Mouse (Mus musculus) limb, embryonic 14.5 days (tissue): Measurements from ENCODE around the gene Tmem106c. TPM values are rescaled to one million over a fixed set of nuclear protein-coding genes. Genes with fewer than 3 reads are reported as not detected.

Experiments
- ATAC-seq: fragments of 200-750 bp; cut with Nextera tagmentation; 2 replicates; pipeline ENCODE4 v1.8.0; 2017; ENCODE audit warnings: low read depth, moderate number of reproducible peaks, moderate TSS enrichment; ENCODE audit not compliant: low FRiP score
- DNase-seq: peaks from one replicate; pipeline ENCODE4 v3.0.0-alpha.2; 2015; ENCODE audit warnings: low spot score
- H3K27ac ChIP-seq: fragments of 300-500 bp; sonication (generic); replicated peaks from 2 replicates; pipeline ENCODE4 v1.5.1; 2014; ENCODE audit warnings: low read depth, mild to moderate bottlenecking, low read length, moderate library complexity, mixed read lengths
- H3K27me3 ChIP-seq: fragments of 300-500 bp; sonication (generic); 2 replicates; pipeline ENCODE4 v1.6.1; 2014; ENCODE audit warnings: low read length, mixed read lengths; ENCODE audit not compliant: control insufficient read depth, insufficient read depth
- H3K36me3 ChIP-seq: fragments of 300-500 bp; sonication (generic); 2 replicates; pipeline ENCODE4 v1.6.1; 2014; ENCODE audit warnings: mild to moderate bottlenecking, low read length, moderate library complexity, mixed read lengths; ENCODE audit not compliant: control insufficient read depth, insufficient read depth
- H3K4me1 ChIP-seq: fragments of 300-500 bp; sonication (generic); 2 replicates; pipeline ENCODE4 v1.6.1; 2014; ENCODE audit warnings: antibody characterized with exemption, low read length, mixed read lengths; ENCODE audit not compliant: control insufficient read depth, insufficient read depth
- H3K4me2 ChIP-seq: fragments of 300-500 bp; sonication (generic); replicated peaks from 2 replicates; pipeline ENCODE4 v1.6.1; 2014; ENCODE audit warnings: low read depth, mild to moderate bottlenecking, low read length, moderate library complexity; ENCODE audit not compliant: severe bottlenecking
- H3K4me3 ChIP-seq: fragments of 300-500 bp; sonication (generic); replicated peaks from 2 replicates; pipeline ENCODE4 v1.5.1; 2014; ENCODE audit warnings: low read length
- H3K9ac ChIP-seq: fragments of 300-500 bp; sonication (generic); 2 replicates; pipeline ENCODE4 v1.6.1; 2014; ENCODE audit warnings: mild to moderate bottlenecking, low read depth, low read length, moderate library complexity; ENCODE audit not compliant: severe bottlenecking
- H3K9me3 ChIP-seq: fragments of 300-500 bp; sonication (generic); 2 replicates; pipeline ENCODE4 v1.6.1; 2016; ENCODE audit warnings: low read length; ENCODE audit not compliant: control insufficient read depth
- POLR2A ChIP-seq: fragments of 200-500 bp; IDR thresholded peaks from 2 replicates; pipeline ENCODE4 v1.8.0; 2012; ENCODE audit warnings: inconsistent platforms, mild to moderate bottlenecking, moderate library complexity, borderline replicate concordance; ENCODE audit not compliant: insufficient read depth, insufficient read length; ENCODE audit errors: extremely low read depth
- WGBS: fragments of 180-500 bp; shearing (Covaris S2); extraction: QIAGEN DNeasy Blood & Tissue Kit; methylation state at CpG from one replicate; pipeline ENCODE4 v1.1.7; 2014; 5-methylcytosine and 5-hydroxymethylcytosine counted together
- polyA plus RNA-seq, 2 experiments: library from polyadenylated mRNA; depleted of rRNA in 1 of 2; stranded (reverse) in 1 of 2; unstranded in 1 of 2; fragments of >200 nt; fragmentation: Nextera tagmentation in 1 of 2; extraction: Ambion mirVana in 1 of 2; gene quantifications; 2 replicates each; pipeline versions ENCODE4 v1.2.1 to v1.2.3; 2012 to 2014

Tmem106c gene
- polyA plus RNA-seq, 2 experiments = 49.8 to 49.9 TPM

- H3K4me3 ChIP-seq = no peak overlapping the region
- no peaks in the 10 kb centered on the region for H3K27me3 ChIP-seq
- peak overlapping the region; percentile 58; the same call in 1 of the 2 replicates for H3K27ac ChIP-seq
- peak overlapping the region; percentile 28; the same call in 1 of the 2 replicates for H3K9ac ChIP-seq
- no peaks in the 10 kb centered on the region for H3K9me3 ChIP-seq
- ATAC-seq (no peak), DNase-seq (no peak)
- H3K36me3 ChIP-seq = peaks cover 88% of the 10 kb centered on the region
- no peak overlapping the region for H3K4me2 ChIP-seq
- H3K4me1 ChIP-seq = peaks cover 27% of the 10 kb centered on the region
- whole genome bisulfite sequencing = 24% methylated on average over 4 of the region's 4 CpGs
- TF ChIP-seq POLR2A = no peak
These were observed 26.7 kb downstream of the Tmem106c start for GRCm38 (mm10) chr15:97990721-97991120.

DNA sequence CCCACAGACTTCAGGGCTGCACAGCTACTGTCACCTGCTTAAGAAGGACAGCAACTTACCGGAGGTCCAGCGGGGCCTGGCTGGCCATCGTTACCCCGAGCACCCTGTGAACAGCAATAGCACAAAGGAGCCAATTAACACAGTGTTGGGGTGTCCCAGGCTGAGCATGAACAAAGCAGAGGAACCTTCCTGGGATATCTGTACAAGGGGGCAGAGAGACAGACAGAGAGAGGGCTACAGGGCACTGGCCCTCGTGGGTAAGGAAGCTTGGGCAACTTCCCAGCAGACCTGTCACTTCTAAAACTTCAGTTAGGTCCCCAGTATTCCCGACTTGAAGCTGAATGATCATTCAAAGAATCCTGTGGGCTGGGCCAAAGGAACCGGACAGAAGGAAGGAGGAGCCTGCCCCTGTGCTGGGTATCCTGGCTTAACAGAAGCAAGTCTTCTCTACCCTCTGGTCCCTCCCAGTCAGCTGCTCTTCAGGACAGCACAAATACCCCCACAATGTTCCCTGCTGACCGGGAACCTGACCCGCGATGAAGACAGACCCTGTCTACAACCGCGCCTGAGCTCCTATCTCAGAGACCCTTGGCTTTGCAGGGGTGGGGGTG, 27.4 kb downstream of the Tmem106c start:
- H3K4me3 ChIP-seq = no peak overlapping the region
- ATAC-seq (no peak), DNase-seq (no peak)
- TF ChIP-seq POLR2A = no peak
- peak overlapping the region; percentile 28; the same call in 1 of the 2 replicates for H3K9ac ChIP-seq
- peaks cover 88% of the 10 kb centered on the region for H3K36me3 ChIP-seq
- H3K9me3 ChIP-seq = no peaks in the 10 kb centered on the region
- peaks cover 27% of the 10 kb centered on the region for H3K4me1 ChIP-seq
- no peak overlapping the region for H3K4me2 ChIP-seq
- H3K27ac ChIP-seq = peak overlapping the region; percentile 49; the same call in 1 of the 2 replicates
- 36% methylated on average over 12 of the region's 12 CpGs for whole genome bisulfite sequencing
- no peaks in the 10 kb centered on the region for H3K27me3 ChIP-seq

DNA sequence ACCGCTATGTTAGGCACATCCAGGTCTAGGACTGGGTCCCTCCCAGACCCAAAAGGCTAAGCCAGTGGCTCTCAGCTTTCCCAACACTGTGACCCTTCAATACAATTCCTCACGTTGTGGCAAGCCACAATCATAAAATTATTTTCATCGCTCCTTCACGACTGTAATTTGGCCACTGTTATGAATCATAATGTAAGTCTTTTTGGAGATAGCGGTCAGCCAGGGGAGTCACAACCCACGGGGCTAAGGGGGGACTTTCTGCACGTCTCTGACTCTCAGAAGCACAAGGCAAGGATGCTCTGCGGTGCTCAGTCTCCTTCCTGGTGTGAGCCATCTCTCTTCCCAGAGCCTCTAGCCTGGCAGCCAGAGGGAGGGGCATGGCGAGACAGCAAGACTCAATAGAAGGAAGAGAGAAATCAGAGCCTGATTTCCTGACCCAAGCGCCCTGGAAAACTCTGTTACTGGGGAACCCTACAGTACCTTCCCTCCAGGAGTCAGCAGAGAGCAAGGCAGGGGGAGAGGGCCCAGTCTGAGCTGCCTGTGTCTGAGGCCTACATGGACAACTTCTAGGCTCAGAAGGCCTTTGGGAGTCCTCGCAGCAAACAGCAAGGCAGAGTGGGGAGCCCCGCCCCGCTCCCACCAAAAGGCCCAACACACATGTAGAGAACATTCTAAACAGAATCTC, 28.2 kb downstream of the Tmem106c start:
- WGBS = 46% methylated on average over 13 of the region's 13 CpGs
- H3K4me3 ChIP-seq = peak overlapping the region; percentile 5; the same call in 1 of the 2 replicates
- no peaks in the 10 kb centered on the region for H3K27me3 ChIP-seq
- no peaks in the 10 kb centered on the region for H3K9me3 ChIP-seq
- TF ChIP-seq POLR2A = no peak
- ATAC-seq = peak; percentile 36; the same call in 1 of the 2 replicates
- H3K36me3 ChIP-seq = peaks cover 88% of the 10 kb centered on the region
- peak overlapping the region; percentile 89 for H3K27ac ChIP-seq
- H3K4me2 ChIP-seq = peak overlapping the region; percentile 45; the same call in 1 of the 2 replicates
- no peak for DNase-seq
- H3K4me1 ChIP-seq = peaks cover 27% of the 10 kb centered on the region
- peak overlapping the region; percentile 50 for H3K9ac ChIP-seq

- no peak for TF ChIP-seq POLR2A
- 6% methylated on average over 18 of the region's 18 CpGs for WGBS
These were observed 28.8 kb downstream of the Tmem106c start for GRCm38 (mm10) chr15:97992712-97993286.

GRCm38 (mm10) chr15:97996716-97997256, 32.8 kb downstream of the Tmem106c start:
- DNase-seq = no peak

More at GRCm38 (mm10) chr15:97992712-97993286, 28.8 kb downstream of the Tmem106c start:
- no peaks in the 10 kb centered on the region for H3K27me3 ChIP-seq
- DNase-seq = peak; percentile 96
- ATAC-seq = peak; percentile 95
- peak overlapping the region; percentile 50 for H3K9ac ChIP-seq
- peak overlapping the region; percentile 89 for H3K27ac ChIP-seq
- H3K4me1 ChIP-seq = peaks cover 31% of the 10 kb centered on the region
- peak overlapping the region; percentile 22 for H3K4me3 ChIP-seq
- peaks cover 86% of the 10 kb centered on the region for H3K36me3 ChIP-seq
- peak overlapping the region; percentile 45 for H3K4me2 ChIP-seq
- no peaks in the 10 kb centered on the region for H3K9me3 ChIP-seq

More at GRCm38 (mm10) chr15:97996716-97997256, 32.8 kb downstream of the Tmem106c start:
- WGBS = 72% methylated on average over 13 of the region's 13 CpGs
- Histone ChIP-seq H3K9ac (no peak overlapping the region), H3K9me3 (no peaks in the 10 kb centered on the region), H3K27me3 (peaks cover 3% of the 10 kb centered on the region; the same call in 1 of the 2 replicates), H3K4me3 (no peak overlapping the region), H3K36me3 (peaks cover 72% of the 10 kb centered on the region), H3K27ac (peak overlapping the region; percentile 40; the same call in 1 of the 2 replicates), H3K4me2 (no peak overlapping the region), H3K4me1 (peaks cover 38% of the 10 kb centered on the region)
- ATAC-seq = no peak
- no peak for TF ChIP-seq POLR2A
